Mouse (Mus musculus): Measurements from ENCODE around the gene Kirrel. TPM values are rescaled to one million over a fixed set of nuclear protein-coding genes. Genes with fewer than 3 reads are reported as not detected.
A peak's percentile ranks its signal among the peaks of the same experiment; 100 is the strongest.

The Kirrel gene
- polyA plus RNA-seq, 1 experiment from 2014 or later: 11.0 TPM

DNA sequence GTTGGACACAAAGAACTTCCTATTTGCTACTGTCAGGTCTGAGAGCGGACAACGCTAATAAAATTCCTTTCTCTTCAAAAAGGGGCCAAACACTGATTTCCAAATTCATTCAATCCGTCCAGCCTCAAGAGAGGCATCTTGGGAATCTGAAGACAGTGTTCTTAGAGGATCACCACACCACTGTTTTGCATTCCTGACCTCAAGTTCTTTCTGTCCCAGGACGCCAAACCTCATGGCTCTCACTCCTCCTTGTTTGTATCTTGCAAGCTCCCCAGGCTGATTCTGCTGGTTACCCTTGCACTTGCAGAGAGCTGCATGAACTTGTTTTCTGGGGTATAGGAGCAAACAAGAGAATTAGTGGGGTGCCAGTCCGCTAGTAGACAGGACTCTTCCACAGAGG, 12.2 kb downstream of the Kirrel start:
- Histone ChIP-seq H3K9ac (ENCODE audit: low read length) (no peak overlapping the region), H3K27ac (ENCODE audit: low read depth, low read length) (no peak overlapping the region), H3K4me1 (ENCODE audit: control insufficient read depth, insufficient read depth, low read length) (peaks cover 17% of the 10 kb centered on the region), H3K36me3 (ENCODE audit: control insufficient read depth, insufficient read depth, low read length) (peaks cover 2% of the 10 kb centered on the region), H3K4me3 (ENCODE audit: low read depth, low read length) (no peak overlapping the region), H3K4me2 (ENCODE audit: low read depth) (no peak overlapping the region), H3K27me3 (ENCODE audit: control insufficient read depth, insufficient read depth, low read length) (no peaks in the 10 kb centered on the region), H3K9me3 (ENCODE audit: control insufficient read depth, low read length) (no peaks in the 10 kb centered on the region)
- 82% methylated on average over 5 of the region's 5 CpGs for WGBS
- DNase-seq (ENCODE audit: low spot score) (no peak), ATAC-seq (ENCODE audit: insufficient read depth, low FRiP score, low TSS enrichment) (no peak)

GRCm38 (mm10) chr3:87161601-87162000, 12.9 kb downstream of the Kirrel start:
- H3K9ac ChIP-seq (ENCODE audit: low read length): peak overlapping the region; percentile 26; the same call in 1 of the 2 replicates
- no peak overlapping the region for H3K4me3 ChIP-seq (ENCODE audit: low read depth, low read length)
- H3K4me1 ChIP-seq (ENCODE audit: control insufficient read depth, insufficient read depth, low read length): peaks cover 17% of the 10 kb centered on the region
- H3K27me3 ChIP-seq (ENCODE audit: control insufficient read depth, insufficient read depth, low read length): no peaks in the 10 kb centered on the region
- peaks cover 2% of the 10 kb centered on the region for H3K36me3 ChIP-seq (ENCODE audit: control insufficient read depth, insufficient read depth, low read length)
- H3K9me3 ChIP-seq (ENCODE audit: control insufficient read depth, low read length): no peaks in the 10 kb centered on the region
- no peak for DNase-seq (ENCODE audit: low spot score)
- no peak overlapping the region for H3K4me2 ChIP-seq (ENCODE audit: low read depth)
- 92% methylated on average over 5 of the region's 5 CpGs for WGBS
- ATAC-seq (ENCODE audit: insufficient read depth, low FRiP score, low TSS enrichment): no peak
- no peak overlapping the region for H3K27ac ChIP-seq (ENCODE audit: low read depth, low read length)

DNA sequence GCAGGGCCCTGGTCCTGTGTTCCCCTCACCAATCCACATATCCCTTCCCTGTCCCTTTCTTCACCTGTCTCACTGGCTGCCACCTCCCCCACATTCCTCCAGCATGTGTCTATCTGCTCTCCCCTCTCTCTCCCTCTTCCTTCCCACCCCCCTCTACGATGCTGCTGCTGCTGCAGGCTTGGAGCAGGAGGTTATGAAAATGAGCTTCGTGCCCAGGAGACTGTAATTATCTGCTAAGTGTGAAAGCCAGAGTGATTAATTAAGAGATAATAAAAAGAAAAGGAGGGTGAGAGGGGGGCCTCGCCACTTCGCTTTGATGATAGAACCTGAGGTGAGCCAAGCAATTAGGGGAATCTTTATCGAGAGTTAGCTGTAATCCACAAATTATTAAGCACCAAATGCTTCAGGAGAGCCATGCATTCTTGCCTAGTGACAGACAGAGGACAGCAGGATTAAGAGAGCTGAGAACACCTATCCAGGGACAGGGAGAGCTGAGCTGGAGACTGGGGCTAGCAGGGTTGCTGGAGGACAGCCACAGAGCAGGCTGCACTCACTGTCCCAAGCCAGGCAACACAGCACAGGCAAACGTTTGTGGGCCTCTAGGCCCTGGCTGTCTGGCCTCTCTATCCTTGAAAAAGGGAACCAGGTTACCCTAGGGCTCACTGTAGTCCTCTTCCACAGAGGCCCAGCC, 13.6 kb downstream of the Kirrel start:
- H3K27ac ChIP-seq (ENCODE audit: low read depth, low read length): peak overlapping the region; percentile 40; the same call in 1 of the 2 replicates
- no peaks in the 10 kb centered on the region for H3K27me3 ChIP-seq (ENCODE audit: control insufficient read depth, insufficient read depth, low read length)
- peak overlapping the region; percentile 26 for H3K9ac ChIP-seq (ENCODE audit: low read length)
- 38% methylated on average over 6 of the region's 6 CpGs for WGBS
- peaks cover 2% of the 10 kb centered on the region for H3K36me3 ChIP-seq (ENCODE audit: control insufficient read depth, insufficient read depth, low read length)
- no peak for DNase-seq (ENCODE audit: low spot score)
- no peak overlapping the region for H3K4me3 ChIP-seq (ENCODE audit: low read depth, low read length)
- ATAC-seq (ENCODE audit: insufficient read depth, low FRiP score, low TSS enrichment): no peak
- no peaks in the 10 kb centered on the region for H3K9me3 ChIP-seq (ENCODE audit: control insufficient read depth, low read length)
- peaks cover 17% of the 10 kb centered on the region for H3K4me1 ChIP-seq (ENCODE audit: control insufficient read depth, insufficient read depth, low read length)
- H3K4me2 ChIP-seq (ENCODE audit: low read depth): no peak overlapping the region

- peaks cover 23% of the 10 kb centered on the region for H3K4me1 ChIP-seq (ENCODE audit: control insufficient read depth, insufficient read depth, low read length)
- H3K9me3 ChIP-seq (ENCODE audit: control insufficient read depth, low read length): no peaks in the 10 kb centered on the region
- H3K36me3 ChIP-seq (ENCODE audit: control insufficient read depth, insufficient read depth, low read length): peaks cover 2% of the 10 kb centered on the region
- ATAC-seq (ENCODE audit: insufficient read depth, low FRiP score, low TSS enrichment) (no peak), DNase-seq (ENCODE audit: low spot score) (no peak)
- no peak overlapping the region for H3K4me3 ChIP-seq (ENCODE audit: low read depth, low read length)
- H3K4me2 ChIP-seq (ENCODE audit: low read depth): no peak overlapping the region
- no peak overlapping the region for H3K9ac ChIP-seq (ENCODE audit: low read length)
- peak overlapping the region; percentile 39; the same call in 1 of the 2 replicates for H3K27ac ChIP-seq (ENCODE audit: low read depth, low read length)
- 55% methylated on average over 7 of the region's 7 CpGs for WGBS
- no peaks in the 10 kb centered on the region for H3K27me3 ChIP-seq (ENCODE audit: control insufficient read depth, insufficient read depth, low read length)
Observed at GRCm38 (mm10) chr3:87159190-87159589, 15.4 kb downstream of the Kirrel start.

- peaks cover 32% of the 10 kb centered on the region for H3K4me1 ChIP-seq (ENCODE audit: control insufficient read depth, insufficient read depth, low read length)
Observed at GRCm38 (mm10) chr3:87157767-87158291, 16.7 kb downstream of the Kirrel start.

DNA sequence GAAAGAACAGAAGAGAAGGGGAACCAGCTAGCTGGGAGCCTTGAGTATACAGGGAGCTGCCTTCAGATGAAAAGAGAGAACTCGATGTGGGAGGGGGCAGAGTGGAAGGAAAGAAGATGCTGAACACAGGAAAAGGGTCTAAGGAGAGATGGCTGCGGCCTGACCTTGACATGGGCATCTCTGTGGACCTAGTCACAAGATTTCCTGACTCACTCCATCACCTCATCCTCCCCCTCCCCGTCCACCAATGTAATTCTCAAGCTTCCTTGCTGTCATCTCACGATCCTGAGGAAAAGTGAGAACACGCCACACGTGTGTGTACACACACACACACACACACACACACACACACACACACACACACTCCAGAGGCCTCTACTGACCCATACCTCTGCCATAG, 17.2 kb downstream of the Kirrel start:
- ATAC-seq (ENCODE audit: insufficient read depth, low FRiP score, low TSS enrichment): no peak
- H3K9ac ChIP-seq (ENCODE audit: low read length): no peak overlapping the region
- 85% methylated on average over 6 of the region's 6 CpGs for WGBS

More at GRCm38 (mm10) chr3:87157767-87158291, 16.7 kb downstream of the Kirrel start:
- Histone ChIP-seq H3K9ac (ENCODE audit: low read length) (no peak overlapping the region), H3K4me3 (ENCODE audit: low read depth, low read length) (no peak overlapping the region), H3K4me2 (ENCODE audit: low read depth) (no peak overlapping the region), H3K27ac (ENCODE audit: low read depth, low read length) (peak overlapping the region; percentile 47), H3K36me3 (ENCODE audit: control insufficient read depth, insufficient read depth, low read length) (no peaks in the 10 kb centered on the region; the same call in 1 of the 2 replicates), H3K27me3 (ENCODE audit: control insufficient read depth, insufficient read depth, low read length) (no peaks in the 10 kb centered on the region), H3K9me3 (ENCODE audit: control insufficient read depth, low read length) (no peaks in the 10 kb centered on the region)
- ATAC-seq (ENCODE audit: insufficient read depth, low FRiP score, low TSS enrichment): no peak
- 20% methylated on average over 12 of the region's 12 CpGs for WGBS
- no peak for DNase-seq (ENCODE audit: low spot score)

GRCm38 (mm10) chr3:87154398-87155287, 19.9 kb downstream of the Kirrel start:
- no peak for DNase-seq (ENCODE audit: low spot score)
- Histone ChIP-seq H3K4me3 (ENCODE audit: low read depth, low read length) (no peak overlapping the region), H3K36me3 (ENCODE audit: control insufficient read depth, insufficient read depth, low read length) (no peaks in the 10 kb centered on the region), H3K4me2 (ENCODE audit: low read depth) (no peak overlapping the region), H3K9ac (ENCODE audit: low read length) (no peak overlapping the region), H3K27me3 (ENCODE audit: control insufficient read depth, insufficient read depth, low read length) (no peaks in the 10 kb centered on the region), H3K4me1 (ENCODE audit: control insufficient read depth, insufficient read depth, low read length) (peaks cover 44% of the 10 kb centered on the region), H3K9me3 (ENCODE audit: control insufficient read depth, low read length) (no peaks in the 10 kb centered on the region), H3K27ac (ENCODE audit: low read depth, low read length) (0 out of 2 replicates have a peak overlapping the region, but pooled peaks have one; percentile 34)
- no peak for ATAC-seq (ENCODE audit: insufficient read depth, low FRiP score, low TSS enrichment)
- 43% methylated on average over 15 of the region's 15 CpGs for WGBS

More for the DNA sequence above, 17.2 kb downstream of the Kirrel start:
- no peaks in the 10 kb centered on the region; the same call in 1 of the 2 replicates for H3K36me3 ChIP-seq (ENCODE audit: control insufficient read depth, insufficient read depth, low read length)
- H3K4me1 ChIP-seq (ENCODE audit: control insufficient read depth, insufficient read depth, low read length): peaks cover 32% of the 10 kb centered on the region
- no peak for DNase-seq (ENCODE audit: low spot score)
- no peak overlapping the region for H3K4me2 ChIP-seq (ENCODE audit: low read depth)
- H3K9me3 ChIP-seq (ENCODE audit: control insufficient read depth, low read length): no peaks in the 10 kb centered on the region
- no peak overlapping the region for H3K4me3 ChIP-seq (ENCODE audit: low read depth, low read length)
- H3K27ac ChIP-seq (ENCODE audit: low read depth, low read length): peak overlapping the region; percentile 47
- no peaks in the 10 kb centered on the region for H3K27me3 ChIP-seq (ENCODE audit: control insufficient read depth, insufficient read depth, low read length)

- H3K4me1 ChIP-seq (ENCODE audit: control insufficient read depth, insufficient read depth, low read length): peaks cover 36% of the 10 kb centered on the region
- 42% methylated on average over 2 of the region's 2 CpGs for WGBS
Observed at GRCm38 (mm10) chr3:87153038-87153437, 21.5 kb downstream of the Kirrel start.

More at GRCm38 (mm10) chr3:87153038-87153437, 21.5 kb downstream of the Kirrel start:
- DNase-seq (ENCODE audit: low spot score) (no peak), ATAC-seq (ENCODE audit: insufficient read depth, low FRiP score, low TSS enrichment) (no peak)
- no peaks in the 10 kb centered on the region for H3K27me3 ChIP-seq (ENCODE audit: control insufficient read depth, insufficient read depth, low read length)
- H3K4me3 ChIP-seq (ENCODE audit: low read depth, low read length): no peak overlapping the region
- no peak overlapping the region for H3K4me2 ChIP-seq (ENCODE audit: low read depth)
- no peaks in the 10 kb centered on the region for H3K36me3 ChIP-seq (ENCODE audit: control insufficient read depth, insufficient read depth, low read length)
- H3K9ac ChIP-seq (ENCODE audit: low read length): no peak overlapping the region
- no peaks in the 10 kb centered on the region for H3K9me3 ChIP-seq (ENCODE audit: control insufficient read depth, low read length)
- peak overlapping the region; percentile 35; the same call in 1 of the 2 replicates for H3K27ac ChIP-seq (ENCODE audit: low read depth, low read length)
